Mouse (Mus musculus): ENCODE data around the gene Ece1.

DNA sequence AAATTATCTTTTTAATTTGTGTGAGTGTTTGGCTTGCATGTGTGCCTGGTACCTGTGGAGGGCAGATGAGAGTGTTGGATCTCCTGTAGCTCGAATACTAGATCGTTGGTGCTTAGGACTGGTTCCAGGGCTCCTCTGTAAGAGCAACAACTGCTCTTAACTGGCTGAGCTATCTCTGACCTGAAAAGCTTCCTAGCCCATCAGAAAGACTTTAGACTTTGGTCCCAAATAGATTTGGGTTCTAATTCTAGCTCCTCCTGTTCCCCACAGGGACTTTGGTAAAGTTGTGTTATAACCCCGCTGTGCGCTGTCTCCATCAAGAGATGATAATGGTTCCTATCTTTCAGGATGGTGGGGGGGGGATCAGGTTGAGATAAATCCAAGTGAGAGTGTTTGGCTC, 2.0 kb downstream of the Ece1 start:
- TF ChIP-seq CTCF (IDR thresholded peaks at IDR 0.05; ENCODE audit: low read depth, low read length) (no peak), TAL1 (conservative IDR thresholded peaks at IDR 0.05; ENCODE audit: low read depth, low read length) (no peak), GATA1 (IDR thresholded peaks at IDR 0.05; ENCODE audit: borderline replicate concordance, low read length) (no peak), POLR2AphosphoS5 (IDR thresholded peaks at IDR 0.05; ENCODE audit: insufficient replicate concordance, low read depth, low read length) (no peak)

Measured in G1E (cell line).